Mouse (Mus musculus) heart, postnatal 14 days (tissue): ENCODE measurements around the gene Tmem44. TPM values are rescaled to one million over a fixed set of nuclear protein-coding genes. Genes with fewer than 3 reads are reported as not detected.

Source experiments
- DNase-seq, 2 experiments: peaks; one replicate each; pipeline ENCODE4 v3.0.0; 2021 to 2022
- intact Hi-C: fragments of 180-260 bp; cut with DNase I; formaldehyde crosslinking; loops from one replicate; pipeline ENCODE4 v1.15.1; 2025
- long read RNA-seq, 2 experiments: library from polyadenylated mRNA; stranded (forward); transcript quantifications; one replicate each; pipeline ENCODE4 v2.0.0; 2021
- total RNA-seq, 2 experiments: library from RNA; stranded (reverse); gene quantifications; 2 replicates each; pipeline ENCODE4 v1.2.3; 2021

The Tmem44 gene
- 10 to 100 TPM; 12.9 to 13.9 TPM for total RNA-seq
- long read RNA-seq, experiment 1, full-length matches to known transcripts = 2 of 15 reads
- long read RNA-seq, experiment 1, partial matches to known transcripts = 4 of 15 reads
- long read RNA-seq, experiment 1, other reads (novel, unspliced or antisense) = 9 of 15 reads
- long read RNA-seq, experiment 2, full-length matches to known transcripts = 2 of 15 reads
- long read RNA-seq, experiment 2, partial matches to known transcripts = 2 of 15 reads
- long read RNA-seq, experiment 2, other reads (novel, unspliced or antisense) = 11 of 15 reads

- no peak for DNase-seq
- intact Hi-C loops = no loop called here
Measured at GRCm38 (mm10) chr16:30550748-30551192, at the start of gene Tmem44. Gene Tmem44 (minus strand): TSS chr16:30550842.

GRCm38 (mm10) chr16:30599491-30600268, 49.0 kb upstream of the Tmem44 start, which contains the start of gene Fam43a:
Gene Fam43a (plus strand): TSS chr16:30599723.
- intact Hi-C loops = loop anchor here (1.0 to 5.0 kb wide), 6 partner anchors 55 to 758 kb away; no protein-coding TSS in a partner anchor
- DNase-seq = peak; percentile 93

GRCm38 (mm10) chr16:30596959-30597681, 46.5 kb upstream of the Tmem44 start:
- intact Hi-C loops = loop anchor here (1.0 to 5.0 kb wide), 2 partner anchors 474 to 760 kb away; no protein-coding TSS in a partner anchor
- DNase-seq = peak; percentile 87 to 94

- intact Hi-C loops = loop anchor here (5.0 kb wide), 1 partner anchor 761 kb away; no protein-coding TSS in a partner anchor
- no peak for DNase-seq
Measured at GRCm38 (mm10) chr16:30595835-30596557, 45.4 kb upstream of the Tmem44 start.

GRCm38 (mm10) chr16:30595356-30595755, 44.7 kb upstream of the Tmem44 start:
- intact Hi-C loops = loop anchor here (5.0 kb wide), 1 partner anchor 762 kb away; no protein-coding TSS in a partner anchor

GRCm38 (mm10) chr16:30591990-30592389, 41.3 kb upstream of the Tmem44 start:
- DNase-seq = no peak
- intact Hi-C loops = no loop called here

More at GRCm38 (mm10) chr16:30595356-30595755, 44.7 kb upstream of the Tmem44 start:
- no peak for DNase-seq

GRCm38 (mm10) chr16:30590264-30591209, 39.9 kb upstream of the Tmem44 start:
- intact Hi-C loops = no loop called here
- no peak for DNase-seq

- peak; percentile 84 to 89 for DNase-seq
- intact Hi-C loops = no loop called here
Measured at GRCm38 (mm10) chr16:30587494-30588327, 37.1 kb upstream of the Tmem44 start, which contains the start of gene Lsg1. Gene Lsg1 (minus strand): TSS chr16:30587592.

- DNase-seq = no peak
- intact Hi-C loops = no loop called here
Measured at GRCm38 (mm10) chr16:30586935-30587493, 36.4 kb upstream of the Tmem44 start.

GRCm38 (mm10) chr16:30580765-30581164, 30.1 kb upstream of the Tmem44 start:
- intact Hi-C loops = no loop called here
- no peak for DNase-seq

- DNase-seq = no peak
- intact Hi-C loops = no loop called here
Measured at GRCm38 (mm10) chr16:30576392-30576791, 25.8 kb upstream of the Tmem44 start.

GRCm38 (mm10) chr16:30575815-30576214, 25.2 kb upstream of the Tmem44 start:
- intact Hi-C loops = no loop called here

GRCm38 (mm10) chr16:30572239-30572638, 21.6 kb upstream of the Tmem44 start:
- no peak for DNase-seq
- intact Hi-C loops = no loop called here

More at GRCm38 (mm10) chr16:30575815-30576214, 25.2 kb upstream of the Tmem44 start:
- no peak for DNase-seq

- DNase-seq = no peak
- intact Hi-C loops = no loop called here
Measured at GRCm38 (mm10) chr16:30571378-30571777, 20.7 kb upstream of the Tmem44 start.

GRCm38 (mm10) chr16:30570173-30570572, 19.5 kb upstream of the Tmem44 start:
- intact Hi-C loops = no loop called here
- DNase-seq = no peak

- intact Hi-C loops = no loop called here
- no peak for DNase-seq
Measured at GRCm38 (mm10) chr16:30565631-30566030, 15.0 kb upstream of the Tmem44 start.

GRCm38 (mm10) chr16:30560601-30561000, 10.0 kb upstream of the Tmem44 start:
- no peak for DNase-seq
- intact Hi-C loops = no loop called here
